8 mouse cellular contexts compared by ENCODE assay signal in the genomic region with DNA sequence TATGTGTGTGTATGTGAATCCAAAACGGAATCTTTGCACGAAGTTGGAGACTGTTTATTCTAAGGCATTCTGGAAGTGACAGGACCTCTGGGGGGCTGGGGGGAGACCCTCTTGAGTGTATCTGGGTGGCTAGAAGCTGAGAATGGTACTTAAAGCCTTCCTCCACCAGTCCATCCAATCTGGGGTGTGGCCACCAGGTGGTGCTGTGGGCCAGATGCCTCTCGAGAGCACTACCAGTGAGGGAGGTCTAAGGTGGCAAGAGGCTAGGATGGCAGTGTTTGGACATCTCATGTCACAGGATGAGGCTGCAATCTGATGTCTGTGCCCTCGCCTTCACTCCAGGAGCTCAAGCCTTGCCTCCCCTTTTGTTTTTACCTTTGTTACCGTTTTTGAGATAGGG. TPM values are rescaled to one million over a fixed set of nuclear protein-coding genes. Genes with fewer than 3 reads are reported as not detected.
DNase-seq lines count a peak whose midpoint lies in the region; ATAC-seq and TF ChIP-seq lines count a peak whose summit lies in the region.

No protein-coding gene starts in this region.

- H3K9me3 ChIP-seq in kidney, embryonic 14.5 days (ENCODE audit: control insufficient read depth, low read length), result no peaks in the 10 kb centered on the region
- no peaks in the 10 kb centered on the region for H3K9me3 ChIP-seq in forebrain, embryonic 14.5 days (replicated peaks; ENCODE audit: control insufficient read depth, low read length)

- no peak overlapping the region for H3K4me2 ChIP-seq in kidney, embryonic 14.5 days (replicated peaks; ENCODE audit: low read depth, low read length)
- H3K4me2 ChIP-seq in forebrain, embryonic 14.5 days (ENCODE audit: low read length), result no peak overlapping the region
- no peak overlapping the region for H3K4me2 ChIP-seq in myocyte (ENCODE audit: low read depth)

- intact Hi-C loops in left cerebral cortex, postnatal 10 days (cut with DNase I), result loop anchor here (2.0 kb wide), 1 partner anchor 82 kb away; no protein-coding TSS in a partner anchor

- H3K4me3 ChIP-seq in kidney, embryonic 14.5 days (ENCODE audit: low read length), result no peak overlapping the region
- no peak overlapping the region for H3K4me3 ChIP-seq in forebrain, embryonic 14.5 days (ENCODE audit: low read depth, low read length)
- no peak overlapping the region for H3K4me3 ChIP-seq in myocyte

- no peak for ATAC-seq in kidney, embryonic 14.5 days (ENCODE audit: low FRiP score, low TSS enrichment)
- peak; percentile 51; the same call in 1 of the 2 replicates for ATAC-seq in forebrain, embryonic 14.5 days
- peak; percentile 75 for ATAC-seq in inflammation-experienced regulatory T-cells, adult 6 months

- H3K27me3 ChIP-seq in kidney, embryonic 14.5 days (ENCODE audit: control insufficient read depth, insufficient read depth, low read length), result no peaks in the 10 kb centered on the region
- H3K27me3 ChIP-seq in forebrain, embryonic 14.5 days (replicated peaks; ENCODE audit: control insufficient read depth, insufficient read depth, low read length), result no peaks in the 10 kb centered on the region
- no peaks in the 10 kb centered on the region for H3K27me3 ChIP-seq in myocyte (ENCODE audit: control insufficient read depth, insufficient read depth, insufficient read length)
- H3K27me3 ChIP-seq in splenic B cell, adult 2 months (ENCODE audit: control insufficient read depth, insufficient read depth, low read length, poor library complexity, severe bottlenecking), result no peaks in the 10 kb centered on the region

- H3ac ChIP-seq in myocyte (ENCODE audit: control insufficient read depth, insufficient read length), result no peak overlapping the region

- no peak for TF ChIP-seq POLR2A in myocyte (IDR thresholded peaks at IDR 0.05; ENCODE audit: insufficient read length, low read depth)

- no peak overlapping the region for H3K9ac ChIP-seq in kidney, embryonic 14.5 days (ENCODE audit: low read depth, low read length)
- no peak overlapping the region for H3K9ac ChIP-seq in forebrain, embryonic 14.5 days (ENCODE audit: low read length)

- no peaks in the 10 kb centered on the region for H3K79me2 ChIP-seq in myocyte (ENCODE audit: control insufficient read depth, insufficient read depth)

- WGBS in kidney, embryonic 14.5 days, result 15% methylated on average over 5 of the region's 5 CpGs
- 29% methylated on average over 5 of the region's 5 CpGs for WGBS in forebrain, embryonic 14.5 days

- peaks cover 21% of the 10 kb centered on the region for H3K36me3 ChIP-seq in kidney, embryonic 14.5 days (ENCODE audit: control insufficient read depth, insufficient read depth, low read length)
- peaks cover 33% of the 10 kb centered on the region for H3K36me3 ChIP-seq in forebrain, embryonic 14.5 days (ENCODE audit: control insufficient read depth, insufficient read depth, low read length)
- no peaks in the 10 kb centered on the region for H3K36me3 ChIP-seq in myocyte (ENCODE audit: control insufficient read depth, insufficient read depth)
- no peaks in the 10 kb centered on the region for H3K36me3 ChIP-seq in splenic B cell, adult 2 months (ENCODE audit: control insufficient read depth, insufficient read depth, low read length, poor library complexity, severe bottlenecking)

- peak; percentile 69 for DNase-seq in kidney, adult 11 months
- DNase-seq in c-Kit-positive CD71-positive TER-119-positive erythroid progenitor cells, embryonic 14.5 days (ENCODE audit: low spot score), result peak; percentile 73
- peak; percentile 78 for DNase-seq in forebrain, embryonic 14.5 days (ENCODE audit: low spot score)
- peak; percentile 36 to 82 for DNase-seq in left cerebral cortex, postnatal 10 days (ENCODE audit: extremely low spot score in 1 of 2, low spot score in 2 of 2)
- DNase-seq in splenic B cell, adult 2 months (ENCODE audit: low read depth, low spot score), result peak; percentile 80

- no peak overlapping the region for H3K27ac ChIP-seq in kidney, embryonic 14.5 days (ENCODE audit: low read depth, low read length)
- H3K27ac ChIP-seq in forebrain, embryonic 14.5 days (ENCODE audit: low read depth, low read length), result no peak overlapping the region

- H3K4me1 ChIP-seq in kidney, embryonic 14.5 days (ENCODE audit: control insufficient read depth, insufficient read depth, low read length), result peaks cover 2% of the 10 kb centered on the region
- no peaks in the 10 kb centered on the region for H3K4me1 ChIP-seq in forebrain, embryonic 14.5 days (ENCODE audit: control insufficient read depth, insufficient read depth, low read length)

TF ChIP-seq in myocyte, 11 proteins besides CTCF, POLR2A, EP300 and RAD21:
- peak; percentile 63 for TF ChIP-seq POLR2AphosphoS2 (IDR thresholded peaks at IDR 0.05; ENCODE audit: insufficient read length, low read depth)
- TF ChIP-seq SRF (IDR thresholded peaks at IDR 0.05; ENCODE audit: control insufficient read depth, insufficient read length, low read depth), result no peak
- TF ChIP-seq MYOG (IDR thresholded peaks at IDR 0.05; ENCODE audit: control insufficient read depth in 1 of 3, insufficient read depth in 1 of 3, insufficient read length in 2 of 3, low read depth in 2 of 3), result no peak

RNA-seq across cellular contexts. Expression of a gene that starts 12.0 kb away (rescaled TPM):
- polyA plus RNA-seq in kidney, embryonic 14.5 days (2014; fragmentation: Nextera tagmentation; extraction: Ambion mirVana), result 12.6 and 12.7 TPM in 2 replicates
- 10.5 and 10.8 TPM in 2 replicates for polyA plus RNA-seq in forebrain, embryonic 14.5 days (2014; fragmentation: Nextera tagmentation; extraction: Ambion mirVana)
- not detected for polyA plus RNA-seq in inflammation-experienced regulatory T-cells, adult 6 months (2017; shearing (Covaris generic))
- 1 to 10 TPM; 4.2 to 5.5 TPM for total RNA-seq in left cerebral cortex, postnatal 10 days (2021)
- 8.4 TPM for polyA plus RNA-seq in myocyte (2012; fragmentation: generic; extraction: Trizol)

RNA-seq across cellular contexts. Expression of a gene that starts 28.1 kb away (rescaled TPM):
- 25.6 and 27.4 TPM in 2 replicates for polyA plus RNA-seq in kidney, embryonic 14.5 days (2014; fragmentation: Nextera tagmentation; extraction: Ambion mirVana)
- 10.1 and 11.3 TPM in 2 replicates for polyA plus RNA-seq in forebrain, embryonic 14.5 days (2014; fragmentation: Nextera tagmentation; extraction: Ambion mirVana)
- 10 to 100 TPM; 14.5 to 20.5 (median 15.5) TPM for polyA plus RNA-seq in inflammation-experienced regulatory T-cells, adult 6 months (2017; shearing (Covaris generic))
- 10 to 100 TPM; 14.5 to 16.1 TPM for total RNA-seq in left cerebral cortex, postnatal 10 days (2021)
- polyA plus RNA-seq in myocyte (2012; fragmentation: generic; extraction: Trizol), result 9.1 TPM
